Mouse (Mus musculus): ENCODE measurements at regions not wholly inside any gene's neighbourhood (a gene's known extent, or its start where the extent isn't known, plus 50 kb on each side); places are given as distances from the start of the nearest gene placed in this dataset.

DNA sequence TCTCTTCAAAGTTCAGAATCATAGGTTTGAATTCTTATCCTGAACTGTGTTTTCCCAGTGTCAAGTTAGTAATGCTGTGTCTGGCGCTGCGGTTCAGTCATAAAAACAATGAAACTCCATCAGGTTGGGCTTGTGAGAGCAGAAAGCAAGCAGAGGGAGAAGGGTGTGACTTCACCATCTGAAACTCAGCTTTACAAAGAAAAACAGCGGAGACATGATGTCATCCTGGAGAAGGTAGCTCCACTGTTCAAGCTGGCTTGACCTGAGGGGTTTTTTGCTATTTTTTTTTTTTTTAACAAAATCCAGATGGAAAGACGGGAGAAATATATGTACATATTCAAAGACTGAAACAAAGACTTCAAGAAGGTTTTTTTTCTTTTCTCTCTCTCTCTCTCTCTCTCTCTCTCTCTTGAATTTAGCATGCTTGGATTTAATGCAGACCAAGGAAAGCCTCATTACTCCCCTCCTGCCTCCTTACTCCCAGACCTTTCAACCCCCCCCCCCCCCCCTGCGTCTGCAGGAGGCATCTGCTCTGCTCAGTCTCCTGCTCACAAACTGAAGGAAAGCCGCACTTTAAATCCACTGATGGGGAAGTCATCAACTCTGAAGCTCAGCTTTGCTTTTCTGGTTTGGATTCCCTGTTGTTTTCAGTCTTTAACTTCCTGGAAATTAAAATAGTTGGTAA, 109.7 kb downstream of the Olfr267 start:
- no peak overlapping the region for H3K27ac ChIP-seq
- DNase-seq (ENCODE audit: low spot score in 2 of 2), result no peak
- no peak overlapping the region for H3K4me3 ChIP-seq
- no peak for TF ChIP-seq CTCF (conservative IDR thresholded peaks at IDR 0.05)

DNA sequence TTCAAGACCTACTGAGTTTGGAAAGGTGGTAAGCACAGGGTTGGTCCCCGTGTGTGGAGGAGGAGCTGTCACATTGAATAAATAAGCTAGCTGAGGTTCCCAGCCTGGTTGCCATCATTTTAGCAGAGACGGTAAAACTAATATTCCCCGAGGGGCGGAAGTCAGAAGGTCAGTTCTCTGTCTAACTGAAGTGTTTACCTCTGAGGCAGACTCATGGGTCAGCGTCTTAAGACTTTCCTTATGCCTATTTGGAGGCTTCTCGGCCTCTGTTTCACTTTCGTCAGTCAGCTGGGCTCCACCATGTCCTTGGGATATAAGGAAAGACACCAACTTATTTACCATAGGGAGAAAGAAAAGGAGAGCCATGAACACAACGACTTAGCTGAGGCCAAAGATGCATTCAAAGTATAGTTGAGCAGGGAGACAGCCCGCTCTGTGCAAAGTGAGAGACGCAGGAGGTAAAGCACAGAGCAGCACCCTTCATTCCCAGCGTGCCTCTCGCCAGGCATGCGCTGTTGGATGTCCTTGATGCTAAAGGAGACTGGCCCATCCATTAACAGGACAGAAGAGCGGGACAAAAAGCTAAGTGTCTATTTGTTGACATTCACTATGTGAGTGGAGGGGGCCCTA, 116.0 kb downstream of the Olfr267 start:
- TF ChIP-seq CTCF (conservative IDR thresholded peaks at IDR 0.05), result no peak
- Histone ChIP-seq H3K4me3 (no peak overlapping the region), H3K27ac (no peak overlapping the region)
- DNase-seq (ENCODE audit: low spot score in 2 of 2), result no peak

DNA sequence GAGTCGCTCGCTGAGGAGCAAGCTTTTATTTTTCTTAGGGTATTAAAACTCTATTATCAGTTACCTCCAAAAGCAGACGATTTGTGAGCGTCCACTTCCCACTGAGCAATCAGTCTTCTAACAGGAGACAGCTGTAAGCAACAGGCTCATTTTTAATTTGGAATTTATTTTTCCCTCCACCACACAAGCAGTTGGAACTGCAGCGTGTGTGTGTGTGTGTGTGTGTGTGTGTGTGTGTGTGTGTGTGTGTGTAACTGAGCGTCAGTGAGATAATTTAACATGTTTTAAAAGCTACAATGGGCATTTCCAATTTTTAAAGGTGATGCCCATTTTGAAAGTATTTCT, 116.6 kb downstream of the Olfr267 start:
- Histone ChIP-seq H3K27ac (no peak overlapping the region), H3K4me3 (no peak overlapping the region)
- TF ChIP-seq CTCF (conservative IDR thresholded peaks at IDR 0.05), result no peak
- DNase-seq (ENCODE audit: low spot score in 2 of 2), result no peak

DNA sequence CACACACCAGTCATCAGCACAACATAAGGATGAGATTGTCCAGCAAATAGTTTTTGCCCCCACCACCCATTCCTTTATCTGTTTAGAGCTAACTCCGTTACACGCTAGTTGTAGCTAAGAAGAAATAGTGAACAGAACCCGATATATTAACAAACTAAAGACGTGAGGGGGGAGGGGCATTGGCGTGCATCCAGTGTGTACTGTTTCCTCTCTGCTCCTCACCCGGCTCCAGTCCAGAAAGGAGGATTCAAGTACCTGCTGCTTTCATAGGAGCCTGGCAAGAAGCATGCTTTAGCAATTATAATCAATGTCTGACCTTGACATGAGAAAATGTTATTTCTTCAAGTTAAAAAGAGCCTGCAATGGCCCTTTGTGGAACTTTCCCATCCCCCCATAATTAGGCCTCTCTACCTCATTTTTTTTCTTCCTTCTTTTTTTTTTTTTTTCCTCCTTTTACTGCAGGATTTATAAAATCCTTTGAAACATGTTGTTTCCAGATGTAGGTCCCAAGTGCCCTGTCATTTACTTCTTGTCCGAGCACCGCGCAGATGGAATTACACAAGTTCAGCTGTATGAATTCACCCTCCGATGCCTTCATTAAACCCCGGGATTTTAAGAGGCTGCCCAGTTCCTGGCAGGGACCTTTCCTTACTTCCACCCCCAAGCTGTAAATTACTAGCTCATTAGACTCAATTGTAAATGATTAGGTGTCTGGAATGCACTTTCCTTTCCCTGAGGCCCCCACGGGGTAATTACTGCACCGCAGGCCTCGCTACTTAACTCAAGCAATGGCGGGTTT, 116.6 kb upstream of the Lpar1 start:
- no peak for TF ChIP-seq CTCF (conservative IDR thresholded peaks at IDR 0.05)
- Histone ChIP-seq H3K4me3 (no peak overlapping the region), H3K27ac (no peak overlapping the region)
- DNase-seq (ENCODE audit: low spot score in 2 of 2), result no peak

DNA sequence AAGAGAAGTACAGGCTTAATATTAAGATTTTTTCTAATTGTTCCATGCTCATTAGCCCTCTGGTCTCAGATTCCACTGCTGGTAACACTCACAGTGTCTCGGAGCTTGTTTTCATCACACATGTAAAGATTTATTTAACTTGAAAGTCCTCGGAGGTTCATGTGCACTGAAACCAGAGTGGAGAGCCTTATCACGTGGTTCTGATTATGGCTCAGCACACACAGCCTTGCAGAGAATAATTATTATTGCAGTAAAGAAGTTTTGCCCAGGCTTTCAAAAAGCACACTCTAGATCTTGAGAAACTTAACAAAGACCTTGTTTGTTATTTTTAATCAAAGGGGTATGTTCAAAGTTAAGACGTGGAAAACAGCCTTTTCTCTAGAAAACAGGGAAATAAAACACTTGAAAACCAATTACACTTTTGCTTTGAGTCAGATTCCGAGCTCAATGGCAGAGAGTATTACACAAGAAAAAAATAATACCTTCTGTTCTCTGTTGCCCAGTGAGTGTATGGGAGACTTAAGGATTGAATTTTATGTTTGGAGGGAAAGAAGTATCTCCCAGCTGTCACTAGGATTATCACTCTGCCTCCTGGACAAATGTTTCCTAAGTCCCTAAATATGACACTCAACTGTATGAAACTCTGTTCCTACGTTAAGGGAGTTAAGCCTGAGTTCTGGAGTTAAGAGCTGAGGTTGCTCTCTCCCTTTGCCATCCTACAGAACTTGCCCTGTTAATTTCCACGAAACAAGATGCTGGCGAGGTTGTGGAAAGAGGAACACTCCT, 114.9 kb upstream of the Lpar1 start:
- no peak overlapping the region for H3K27ac ChIP-seq
- H3K4me3 ChIP-seq, result no peak overlapping the region
- no peak for DNase-seq (ENCODE audit: low spot score in 2 of 2)
- TF ChIP-seq CTCF (conservative IDR thresholded peaks at IDR 0.05), result no peak

DNA sequence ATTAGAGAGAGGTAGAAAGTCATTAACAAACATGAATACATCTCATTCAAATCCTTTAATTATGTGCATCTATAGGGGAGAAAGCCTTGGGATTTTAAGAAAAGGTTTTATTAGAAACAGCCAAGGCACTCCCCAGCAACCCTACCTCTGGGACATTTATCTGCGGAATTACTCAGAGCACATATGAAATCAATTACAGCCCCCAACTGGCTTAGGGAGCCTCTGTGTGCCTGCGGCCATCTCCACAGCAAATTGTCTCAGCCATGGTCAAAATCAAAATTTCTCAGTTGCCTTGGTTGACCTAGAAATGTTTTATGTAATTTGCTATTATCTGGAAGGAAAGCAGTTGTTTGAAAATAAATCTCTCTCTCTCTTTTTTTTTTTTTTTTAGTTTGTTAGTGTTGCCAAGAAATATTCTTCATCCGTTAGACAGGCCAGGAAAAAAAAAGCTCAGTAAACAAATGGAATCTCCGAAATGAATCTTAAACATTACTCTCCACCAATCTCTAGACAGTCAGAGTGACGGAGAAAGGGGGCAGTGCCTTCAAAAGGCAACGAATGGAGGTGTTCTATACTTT, 110.0 kb upstream of the Lpar1 start:
- no peak for TF ChIP-seq CTCF (conservative IDR thresholded peaks at IDR 0.05)

DNA sequence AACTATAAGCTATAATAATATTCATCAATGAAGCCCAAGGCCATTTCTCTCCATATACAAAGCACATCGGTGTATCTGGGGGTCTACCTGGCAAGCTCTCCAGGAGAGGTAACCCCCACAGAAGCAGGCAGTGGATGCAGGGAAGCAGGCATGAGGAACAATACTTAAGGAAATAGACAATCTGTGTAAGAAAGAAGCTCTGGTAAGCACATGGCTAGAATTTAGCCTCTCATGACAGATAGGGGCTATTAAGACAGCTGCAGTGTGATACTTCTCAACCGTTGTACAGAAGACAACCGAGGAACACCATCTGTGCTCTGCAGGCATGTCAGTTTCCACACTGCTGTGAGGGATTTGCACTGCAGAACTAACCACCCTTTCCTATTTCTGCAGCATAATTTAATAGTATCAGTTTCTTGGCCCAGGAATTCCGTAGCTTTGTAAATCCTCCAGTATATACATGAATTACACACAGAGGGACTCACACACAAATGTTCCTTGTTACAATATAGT, 108.1 kb upstream of the Lpar1 start:
- Histone ChIP-seq H3K4me3 (no peak overlapping the region), H3K27ac (no peak overlapping the region)
- DNase-seq (ENCODE audit: low spot score in 2 of 2), result peak; percentile 28 to 55
- TF ChIP-seq CTCF (conservative IDR thresholded peaks at IDR 0.05), result no peak

More for the DNA sequence above, 110.0 kb upstream of the Lpar1 start:
- DNase-seq (ENCODE audit: low spot score in 2 of 2), result no peak
- H3K27ac ChIP-seq, result no peak overlapping the region
- no peak overlapping the region for H3K4me3 ChIP-seq

DNA sequence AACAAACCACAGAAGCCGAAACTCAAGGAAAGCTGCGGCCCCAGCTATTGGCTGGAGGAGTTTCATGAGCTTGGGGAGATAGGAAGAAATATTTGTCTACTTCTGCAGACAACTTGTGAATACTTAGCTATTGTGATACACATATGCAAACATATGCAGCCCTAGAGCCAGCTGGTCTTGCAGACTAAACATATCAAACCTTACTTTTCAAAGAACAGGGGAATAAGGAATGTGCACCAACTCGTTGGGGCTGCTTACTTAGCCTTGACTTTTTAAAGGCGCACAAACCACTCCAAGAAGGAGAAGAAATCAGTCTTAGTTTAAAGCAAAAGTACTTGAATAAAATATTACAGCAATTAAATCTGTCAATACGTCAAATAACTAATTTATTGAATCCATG, 106.8 kb upstream of the Lpar1 start:
- DNase-seq (ENCODE audit: low spot score in 2 of 2), result no peak
- Histone ChIP-seq H3K27ac (no peak overlapping the region), H3K4me3 (no peak overlapping the region)
- no peak for TF ChIP-seq CTCF (conservative IDR thresholded peaks at IDR 0.05)

DNA sequence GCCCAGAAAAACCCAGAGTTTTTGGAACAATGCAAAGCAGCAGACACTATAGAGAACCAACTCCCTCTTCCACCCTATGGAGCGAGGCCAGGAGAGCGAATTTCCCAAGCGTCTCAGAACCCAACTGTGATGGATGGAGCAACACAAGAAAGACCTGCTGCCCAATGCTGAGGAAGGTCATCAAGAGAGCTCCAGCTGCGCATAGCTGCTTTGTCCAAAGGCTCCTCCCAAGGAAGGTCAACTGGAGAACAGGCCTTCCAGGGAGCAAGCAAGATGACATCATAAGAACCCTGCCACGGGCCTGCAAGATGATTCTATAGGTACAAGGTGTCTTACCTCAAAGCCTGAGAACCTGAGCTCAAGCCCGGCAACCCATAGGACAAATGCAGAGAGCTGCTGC, 104.5 kb upstream of the Lpar1 start:
- no peak for TF ChIP-seq CTCF (conservative IDR thresholded peaks at IDR 0.05)

DNA sequence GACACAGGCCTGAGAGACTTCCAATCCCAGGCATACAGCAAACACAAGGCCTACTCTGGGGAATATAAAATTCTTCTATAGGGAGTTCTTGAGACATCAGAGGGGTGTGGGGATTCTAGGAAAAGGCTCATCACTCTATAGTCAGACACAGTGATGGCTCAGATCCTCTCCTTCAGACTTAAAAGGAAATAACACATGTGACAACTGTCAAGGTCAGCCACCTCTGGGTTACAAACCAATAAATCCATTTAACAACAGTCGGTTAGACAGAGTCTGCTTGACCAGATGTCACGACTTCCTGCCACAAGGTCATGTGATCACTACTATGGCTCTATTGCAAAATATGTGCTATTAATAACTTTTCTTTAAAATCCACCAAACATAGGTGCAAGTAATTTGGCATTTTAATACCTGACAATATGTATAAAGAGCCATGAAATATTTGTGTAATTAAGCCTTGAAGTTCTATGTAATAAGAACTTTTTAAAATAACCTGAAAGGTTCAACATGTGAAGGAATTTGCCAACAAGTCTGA, 94.1 kb upstream of the Lpar1 start:
- no peak for TF ChIP-seq CTCF (conservative IDR thresholded peaks at IDR 0.05)
- H3K4me3 ChIP-seq, result no peak overlapping the region
- DNase-seq (ENCODE audit: low spot score in 2 of 2), result no peak
- H3K27ac ChIP-seq, result no peak overlapping the region

More for the DNA sequence above, 104.5 kb upstream of the Lpar1 start:
- H3K4me3 ChIP-seq, result no peak overlapping the region
- DNase-seq (ENCODE audit: low spot score in 2 of 2), result no peak
- no peak overlapping the region for H3K27ac ChIP-seq

DNA sequence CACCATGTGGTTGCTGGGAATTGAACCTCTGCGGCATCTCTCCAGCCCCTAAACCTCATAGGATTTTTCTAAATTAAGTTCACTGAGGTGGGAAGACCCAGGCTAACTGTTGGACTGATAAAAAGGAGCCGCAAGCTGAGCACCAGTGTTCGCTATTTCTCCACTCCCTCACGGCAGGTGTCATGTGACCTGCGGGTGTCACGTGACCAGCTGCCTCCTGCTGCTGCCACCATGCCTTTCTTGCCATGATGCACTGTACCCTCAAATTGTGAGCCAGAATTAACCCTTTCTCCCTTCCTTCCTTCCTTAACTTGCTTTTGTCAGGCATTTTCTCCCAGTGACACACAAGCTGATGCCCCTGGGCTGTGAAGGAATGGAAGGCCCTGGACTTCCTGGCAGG, 93.1 kb upstream of the Lpar1 start:
- no peak for DNase-seq (ENCODE audit: low spot score in 2 of 2)
- TF ChIP-seq CTCF (conservative IDR thresholded peaks at IDR 0.05), result no peak
- Histone ChIP-seq H3K27ac (no peak overlapping the region), H3K4me3 (no peak overlapping the region)

DNA sequence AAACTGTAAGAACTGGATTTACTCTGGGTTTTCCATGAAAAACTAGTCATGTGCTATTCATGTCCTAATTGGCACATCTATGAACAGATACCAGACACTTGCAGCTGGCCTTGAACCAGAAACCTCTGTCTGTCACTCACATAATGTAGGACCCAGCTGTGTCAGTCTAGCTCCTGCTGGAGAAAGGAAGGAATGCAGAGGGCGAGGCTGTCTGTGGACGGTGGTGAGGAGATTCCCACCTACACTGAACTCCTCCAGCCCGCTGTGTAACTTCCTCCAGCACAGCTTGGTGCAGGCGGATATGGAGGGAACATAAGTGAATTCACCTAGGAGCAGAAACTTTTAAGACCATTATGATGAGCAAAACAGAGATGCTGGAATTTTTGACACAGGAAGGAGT, 89.7 kb upstream of the Lpar1 start:
- Histone ChIP-seq H3K4me3 (no peak overlapping the region), H3K27ac (no peak overlapping the region)
- no peak for TF ChIP-seq CTCF (conservative IDR thresholded peaks at IDR 0.05)
- DNase-seq (ENCODE audit: low spot score in 2 of 2), result no peak
